Mouse (Mus musculus): ENCODE data around the gene Sis. TPM values are rescaled to one million over a fixed set of nuclear protein-coding genes. Genes with fewer than 3 reads are reported as not detected.

The Sis gene
- polyA plus RNA-seq (2015; fragmentation: Nextera tagmentation; extraction: Ambion mirVana) = not detected in 2 replicates

GRCm38 (mm10) chr3:72967675-72968074 lies at the start of gene Sis:
Sis (minus strand) TSS chr3:72967863.
- H3K27ac ChIP-seq (ENCODE audit: low read length) = no peak within 1 kb of the TSS
- H3K27me3 ChIP-seq (replicated peaks; ENCODE audit: control insufficient read depth, insufficient read depth, low read length) = no peaks in the 10 kb centered on the region
- no peak within 1 kb of the TSS for H3K4me2 ChIP-seq (ENCODE audit: low read length)
- no peaks in the 10 kb centered on the region for H3K36me3 ChIP-seq (ENCODE audit: control insufficient read depth, insufficient read depth)
- H3K4me1 ChIP-seq (replicated peaks; ENCODE audit: control insufficient read depth, insufficient read depth, low read length) = no peaks in the 10 kb centered on the region
- H3K9ac ChIP-seq (replicated peaks; ENCODE audit: low read depth, low read length) = no peak within 1 kb of the TSS
- ATAC-seq = no peak
- no peaks in the 10 kb centered on the region for H3K9me3 ChIP-seq (ENCODE audit: control insufficient read depth, low read length)
- H3K4me3 ChIP-seq (replicated peaks; ENCODE audit: low read length) = no peak within 1 kb of the TSS

- H3K4me3 ChIP-seq (replicated peaks; ENCODE audit: low read length) = no peak overlapping the region
- H3K36me3 ChIP-seq (ENCODE audit: control insufficient read depth, insufficient read depth) = no peaks in the 10 kb centered on the region
- H3K27ac ChIP-seq (ENCODE audit: low read length) = no peak overlapping the region
- no peak overlapping the region for H3K9ac ChIP-seq (replicated peaks; ENCODE audit: low read depth, low read length)
- H3K9me3 ChIP-seq (ENCODE audit: control insufficient read depth, low read length) = no peaks in the 10 kb centered on the region
- WGBS = 5% methylated on average over 6 of the region's 6 CpGs
- H3K4me1 ChIP-seq (replicated peaks; ENCODE audit: control insufficient read depth, insufficient read depth, low read length) = no peaks in the 10 kb centered on the region
- no peak overlapping the region for H3K4me2 ChIP-seq (ENCODE audit: low read length)
- H3K27me3 ChIP-seq (replicated peaks; ENCODE audit: control insufficient read depth, insufficient read depth, low read length) = no peaks in the 10 kb centered on the region
- ATAC-seq = no peak
These were observed 38.4 kb upstream of the Sis start for GRCm38 (mm10) chr3:73006045-73006444.

GRCm38 (mm10) chr3:73002933-73003696 lies 35.5 kb upstream of the Sis start:
- no peak for ATAC-seq
- no peak overlapping the region for H3K4me2 ChIP-seq (ENCODE audit: low read length)
- H3K27ac ChIP-seq (ENCODE audit: low read length) = no peak overlapping the region
- no peak overlapping the region for H3K9ac ChIP-seq (replicated peaks; ENCODE audit: low read depth, low read length)
- no peaks in the 10 kb centered on the region for H3K36me3 ChIP-seq (ENCODE audit: control insufficient read depth, insufficient read depth)
- H3K9me3 ChIP-seq (ENCODE audit: control insufficient read depth, low read length) = no peaks in the 10 kb centered on the region
- no peaks in the 10 kb centered on the region for H3K4me1 ChIP-seq (replicated peaks; ENCODE audit: control insufficient read depth, insufficient read depth, low read length)
- WGBS = 98% methylated on average over 4 of the region's 4 CpGs
- H3K27me3 ChIP-seq (replicated peaks; ENCODE audit: control insufficient read depth, insufficient read depth, low read length) = no peaks in the 10 kb centered on the region
- no peak overlapping the region for H3K4me3 ChIP-seq (replicated peaks; ENCODE audit: low read length)

- Histone ChIP-seq H3K36me3 (ENCODE audit: control insufficient read depth, insufficient read depth) (no peaks in the 10 kb centered on the region), H3K9me3 (ENCODE audit: control insufficient read depth, low read length) (no peaks in the 10 kb centered on the region), H3K4me2 (ENCODE audit: low read length) (no peak overlapping the region), H3K9ac (replicated peaks; ENCODE audit: low read depth, low read length) (no peak overlapping the region), H3K27ac (ENCODE audit: low read length) (no peak overlapping the region), H3K4me1 (replicated peaks; ENCODE audit: control insufficient read depth, insufficient read depth, low read length) (no peaks in the 10 kb centered on the region), H3K27me3 (replicated peaks; ENCODE audit: control insufficient read depth, insufficient read depth, low read length) (no peaks in the 10 kb centered on the region), H3K4me3 (replicated peaks; ENCODE audit: low read length) (no peak overlapping the region)
- ATAC-seq = no peak
- WGBS = 81% methylated on average over 4 of the region's 4 CpGs
These were observed 29.9 kb upstream of the Sis start for GRCm38 (mm10) chr3:72997517-72997916.

GRCm38 (mm10) chr3:72990992-72991391 lies 23.3 kb upstream of the Sis start:
- Histone ChIP-seq H3K9me3 (ENCODE audit: control insufficient read depth, low read length) (no peaks in the 10 kb centered on the region), H3K9ac (replicated peaks; ENCODE audit: low read depth, low read length) (no peak overlapping the region), H3K27ac (ENCODE audit: low read length) (no peak overlapping the region), H3K27me3 (replicated peaks; ENCODE audit: control insufficient read depth, insufficient read depth, low read length) (no peaks in the 10 kb centered on the region), H3K4me2 (ENCODE audit: low read length) (no peak overlapping the region), H3K4me3 (replicated peaks; ENCODE audit: low read length) (no peak overlapping the region), H3K36me3 (ENCODE audit: control insufficient read depth, insufficient read depth) (no peaks in the 10 kb centered on the region), H3K4me1 (replicated peaks; ENCODE audit: control insufficient read depth, insufficient read depth, low read length) (no peaks in the 10 kb centered on the region)
- ATAC-seq = no peak
- WGBS = 83% methylated on average over 2 of the region's 2 CpGs

GRCm38 (mm10) chr3:72976602-72977001 lies 8.9 kb upstream of the Sis start:
- Histone ChIP-seq H3K9me3 (ENCODE audit: control insufficient read depth, low read length) (no peaks in the 10 kb centered on the region), H3K36me3 (ENCODE audit: control insufficient read depth, insufficient read depth) (no peaks in the 10 kb centered on the region), H3K4me3 (replicated peaks; ENCODE audit: low read length) (no peak overlapping the region), H3K4me1 (replicated peaks; ENCODE audit: control insufficient read depth, insufficient read depth, low read length) (no peaks in the 10 kb centered on the region), H3K9ac (replicated peaks; ENCODE audit: low read depth, low read length) (no peak overlapping the region), H3K4me2 (ENCODE audit: low read length) (no peak overlapping the region), H3K27ac (ENCODE audit: low read length) (no peak overlapping the region), H3K27me3 (replicated peaks; ENCODE audit: control insufficient read depth, insufficient read depth, low read length) (no peaks in the 10 kb centered on the region)
- ATAC-seq = no peak
- 66% methylated on average over 3 of the region's 3 CpGs for WGBS

GRCm38 (mm10) chr3:72918919-72919526 lies 48.6 kb downstream of the Sis start:
- H3K4me3 ChIP-seq (replicated peaks; ENCODE audit: low read length) = no peak overlapping the region

GRCm38 (mm10) chr3:72882501-72882900 lies 85.2 kb downstream of the Sis start:
- Histone ChIP-seq H3K4me1 (replicated peaks; ENCODE audit: control insufficient read depth, insufficient read depth, low read length) (no peaks in the 10 kb centered on the region), H3K36me3 (ENCODE audit: control insufficient read depth, insufficient read depth) (no peaks in the 10 kb centered on the region), H3K9ac (replicated peaks; ENCODE audit: low read depth, low read length) (no peak overlapping the region), H3K27me3 (replicated peaks; ENCODE audit: control insufficient read depth, insufficient read depth, low read length) (no peaks in the 10 kb centered on the region), H3K27ac (ENCODE audit: low read length) (no peak overlapping the region), H3K4me3 (replicated peaks; ENCODE audit: low read length) (no peak overlapping the region), H3K4me2 (ENCODE audit: low read length) (no peak overlapping the region), H3K9me3 (ENCODE audit: control insufficient read depth, low read length) (no peaks in the 10 kb centered on the region)
- 96% methylated on average over 1 of the region's 1 CpGs for WGBS
- ATAC-seq = no peak

More at GRCm38 (mm10) chr3:72918919-72919526, 48.6 kb downstream of the Sis start:
- no peak overlapping the region for H3K9ac ChIP-seq (replicated peaks; ENCODE audit: low read depth, low read length)
- H3K36me3 ChIP-seq (ENCODE audit: control insufficient read depth, insufficient read depth) = no peaks in the 10 kb centered on the region
- WGBS = 87% methylated on average over 4 of the region's 4 CpGs
- no peaks in the 10 kb centered on the region for H3K27me3 ChIP-seq (replicated peaks; ENCODE audit: control insufficient read depth, insufficient read depth, low read length)
- no peak for ATAC-seq
- H3K4me1 ChIP-seq (replicated peaks; ENCODE audit: control insufficient read depth, insufficient read depth, low read length) = no peaks in the 10 kb centered on the region
- no peak overlapping the region for H3K27ac ChIP-seq (ENCODE audit: low read length)
- no peak overlapping the region for H3K4me2 ChIP-seq (ENCODE audit: low read length)
- no peaks in the 10 kb centered on the region for H3K9me3 ChIP-seq (ENCODE audit: control insufficient read depth, low read length)

- H3K9me3 ChIP-seq (ENCODE audit: control insufficient read depth, low read length) = no peaks in the 10 kb centered on the region
- H3K4me1 ChIP-seq (replicated peaks; ENCODE audit: control insufficient read depth, insufficient read depth, low read length) = no peaks in the 10 kb centered on the region
- H3K4me2 ChIP-seq (ENCODE audit: low read length) = no peak overlapping the region
- H3K9ac ChIP-seq (replicated peaks; ENCODE audit: low read depth, low read length) = no peak overlapping the region
- ATAC-seq = no peak
- no peaks in the 10 kb centered on the region for H3K27me3 ChIP-seq (replicated peaks; ENCODE audit: control insufficient read depth, insufficient read depth, low read length)
- no peak overlapping the region for H3K4me3 ChIP-seq (replicated peaks; ENCODE audit: low read length)
- no peaks in the 10 kb centered on the region for H3K36me3 ChIP-seq (ENCODE audit: control insufficient read depth, insufficient read depth)
- H3K27ac ChIP-seq (ENCODE audit: low read length) = no peak overlapping the region
These were observed 99.5 kb downstream of the Sis start for GRCm38 (mm10) chr3:72868141-72868540.

Measured in forebrain, embryonic 16.5 days (tissue).